Mouse (Mus musculus): ENCODE data around the gene Ttll8. TPM values are rescaled to one million over a fixed set of nuclear protein-coding genes. Genes with fewer than 3 reads are reported as not detected.

Ttll8 gene
- total RNA-seq, 2 experiments from 2014 or later: 1.4 to 2.2 TPM

- peak; percentile 96 to 99 for DNase-seq (ENCODE audit: low spot score in 2 of 2)
Observed at GRCm38 (mm10) chr15:88861772-88862622, 92.2 kb downstream of the Ttll8 start, which contains the start of gene Pim3. Gene Pim3 (plus strand): TSS chr15:88862186.

- no peak for DNase-seq (ENCODE audit: low spot score in 2 of 2)
Observed at GRCm38 (mm10) chr15:88860781-88861180, 93.4 kb downstream of the Ttll8 start.

- DNase-seq (ENCODE audit: low spot score in 2 of 2): no peak
Observed at GRCm38 (mm10) chr15:88859206-88859970, 94.8 kb downstream of the Ttll8 start.

GRCm38 (mm10) chr15:88858707-88859106, 95.5 kb downstream of the Ttll8 start:
- no peak for DNase-seq (ENCODE audit: low spot score in 2 of 2)

GRCm38 (mm10) chr15:88858141-88858541, 96.1 kb downstream of the Ttll8 start:
- no peak for DNase-seq (ENCODE audit: low spot score in 2 of 2)

- no peak for DNase-seq (ENCODE audit: low spot score in 2 of 2)
Observed at GRCm38 (mm10) chr15:88857361-88857760, 96.9 kb downstream of the Ttll8 start.

- no peak for DNase-seq (ENCODE audit: low spot score in 2 of 2)
Observed at GRCm38 (mm10) chr15:88856613-88857012, 97.6 kb downstream of the Ttll8 start.

GRCm38 (mm10) chr15:88855896-88856417, 98.3 kb downstream of the Ttll8 start:
- DNase-seq (ENCODE audit: low spot score in 2 of 2): no peak

- no peak for DNase-seq (ENCODE audit: low spot score in 2 of 2)
Observed at GRCm38 (mm10) chr15:88854969-88855830, 99.0 kb downstream of the Ttll8 start.

- DNase-seq (ENCODE audit: low spot score in 2 of 2): no peak
Observed at GRCm38 (mm10) chr15:88854119-88854968, 99.9 kb downstream of the Ttll8 start.

GRCm38 (mm10) chr15:88853106-88853505, 101.1 kb downstream of the Ttll8 start:
- DNase-seq (ENCODE audit: low spot score in 2 of 2): no peak

- no peak for DNase-seq (ENCODE audit: low spot score in 2 of 2)
Observed at GRCm38 (mm10) chr15:88851507-88852149, 102.6 kb downstream of the Ttll8 start.

GRCm38 (mm10) chr15:88851076-88851475, 103.1 kb downstream of the Ttll8 start:
- no peak for DNase-seq (ENCODE audit: low spot score in 2 of 2)

GRCm38 (mm10) chr15:88850146-88850826, 103.9 kb downstream of the Ttll8 start:
- peak; percentile 67 to 92 for DNase-seq (ENCODE audit: low spot score in 2 of 2)

GRCm38 (mm10) chr15:88849621-88850020, 104.6 kb downstream of the Ttll8 start:
- no peak for DNase-seq (ENCODE audit: low spot score in 2 of 2)

- no peak for DNase-seq (ENCODE audit: low spot score in 2 of 2)
Observed at GRCm38 (mm10) chr15:88848661-88849060, 105.6 kb downstream of the Ttll8 start.

GRCm38 (mm10) chr15:88844966-88845365, 109.3 kb downstream of the Ttll8 start:
- no peak for DNase-seq (ENCODE audit: low spot score in 2 of 2)

GRCm38 (mm10) chr15:88843486-88844097, 110.6 kb downstream of the Ttll8 start:
- peak in 1 of 2 experiments; percentile 51 for DNase-seq (ENCODE audit: low spot score in 2 of 2)
